ENCODE assay signal across 13 mouse cellular contexts in the genomic region with DNA sequence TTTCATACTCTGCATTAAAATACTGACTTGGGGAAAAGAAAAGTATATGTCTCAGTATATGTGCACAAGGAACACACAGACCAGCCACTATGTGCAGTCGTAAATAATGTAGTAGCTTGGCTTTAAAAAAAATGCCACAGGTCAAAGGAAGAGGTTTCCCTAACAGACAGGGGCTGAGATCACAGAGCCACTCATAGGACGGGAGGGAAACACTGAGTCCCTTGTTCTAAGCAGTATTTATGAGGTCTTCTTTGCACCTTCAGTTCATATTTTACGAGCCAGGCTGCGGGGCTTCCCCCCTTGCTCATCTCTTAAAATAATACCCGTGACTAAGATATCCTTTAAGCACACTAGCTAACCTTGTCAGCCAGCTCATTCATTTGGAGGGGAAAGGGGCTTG. TPM values are rescaled to one million over a fixed set of nuclear protein-coding genes. Genes with fewer than 3 reads are reported as not detected.
DNase-seq lines count a peak whose midpoint lies in the region; ATAC-seq and TF ChIP-seq lines count a peak whose summit lies in the region.
"Had no signal": no experiment of that assay in that cellular context is flagged by ENCODE, and none has a peak within 500 bp of the region (broad histone marks: within the 10 kb centered on the region; RNA-seq: fewer than 3 reads in every experiment).

No protein-coding gene starts in this region.

- H3K9ac ChIP-seq in forebrain, embryonic 13.5 days, result no peak overlapping the region
- no peak overlapping the region for H3K9ac ChIP-seq in kidney, embryonic 14.5 days (ENCODE audit: low read depth, low read length)
- no peak overlapping the region for H3K9ac ChIP-seq in limb, embryonic 14.5 days (ENCODE audit: low read depth, low read length, severe bottlenecking)
- H3K9ac ChIP-seq: hindbrain, embryonic 13.5 days had no signal

- no peak overlapping the region for H3K4me2 ChIP-seq in forebrain, embryonic 13.5 days
- H3K4me2 ChIP-seq in kidney, embryonic 14.5 days (replicated peaks; ENCODE audit: low read depth, low read length), result 0 out of 2 replicates have a peak overlapping the region, but pooled peaks have one; percentile 6
- peak overlapping the region; percentile 25; the same call in 1 of the 2 replicates for H3K4me2 ChIP-seq in limb, embryonic 14.5 days (replicated peaks; ENCODE audit: low read depth, low read length, severe bottlenecking)
- H3K4me2 ChIP-seq: hindbrain, embryonic 13.5 days had no signal

- H3K27ac ChIP-seq in forebrain, embryonic 10.5 days, result no peak overlapping the region
- H3K27ac ChIP-seq in forebrain, embryonic 13.5 days, result no peak overlapping the region
- no peak overlapping the region for H3K27ac ChIP-seq in kidney, embryonic 14.5 days (ENCODE audit: low read depth, low read length)
- no peak overlapping the region for H3K27ac ChIP-seq in limb, embryonic 14.5 days (replicated peaks; ENCODE audit: low read depth, low read length)
- H3K27ac ChIP-seq: hindbrain, embryonic 13.5 days had no signal

- 28% methylated on average over 5 of the region's 5 CpGs for WGBS in forebrain, embryonic 10.5 days
- 32% methylated on average over 5 of the region's 5 CpGs for WGBS in forebrain, embryonic 13.5 days
- WGBS in kidney, embryonic 14.5 days, result 8% methylated on average over 5 of the region's 5 CpGs
- WGBS in limb, embryonic 14.5 days, result 16% methylated on average over 5 of the region's 5 CpGs

- H3K4me1 ChIP-seq in forebrain, embryonic 10.5 days, result peaks cover 38% of the 10 kb centered on the region
- H3K4me1 ChIP-seq in forebrain, embryonic 13.5 days, result peaks cover 4% of the 10 kb centered on the region
- no peaks in the 10 kb centered on the region for H3K4me1 ChIP-seq in kidney, embryonic 14.5 days (ENCODE audit: control insufficient read depth, insufficient read depth, low read length)
- peaks cover 8% of the 10 kb centered on the region; the same call in 1 of the 2 replicates for H3K4me1 ChIP-seq in limb, embryonic 14.5 days (ENCODE audit: control insufficient read depth, insufficient read depth, low read length)

- H3K36me3 ChIP-seq in forebrain, embryonic 10.5 days (replicated peaks), result no peaks in the 10 kb centered on the region
- H3K36me3 ChIP-seq in forebrain, embryonic 13.5 days (ENCODE audit: poor library complexity, severe bottlenecking), result no peaks in the 10 kb centered on the region
- no peaks in the 10 kb centered on the region for H3K36me3 ChIP-seq in kidney, embryonic 14.5 days (ENCODE audit: control insufficient read depth, insufficient read depth, low read length)
- H3K36me3 ChIP-seq in limb, embryonic 14.5 days (ENCODE audit: control insufficient read depth, insufficient read depth, low read length), result no peaks in the 10 kb centered on the region
- H3K36me3 ChIP-seq: hindbrain, embryonic 13.5 days had no signal

- no peak for DNase-seq in forebrain, embryonic 10.5 days (ENCODE audit: extremely low spot score, low spot score)
- no peak for DNase-seq in kidney, postnatal 25 days
- DNase-seq in A20 (ENCODE audit: low read depth, low spot score), result peak; percentile 8
- DNase-seq in limb, embryonic 14.5 days (ENCODE audit: low spot score), result no peak
- no peak for DNase-seq in left cerebral cortex, adult 11 months (ENCODE audit: low spot score)
- DNase-seq: cerebellum, adult 9-11 months; kidney, postnatal 4 days; retina, postnatal 1 day; thymus, postnatal 14 days had no signal

- no peaks in the 10 kb centered on the region for H3K9me3 ChIP-seq in forebrain, embryonic 10.5 days
- H3K9me3 ChIP-seq in forebrain, embryonic 13.5 days (replicated peaks), result no peaks in the 10 kb centered on the region
- no peaks in the 10 kb centered on the region for H3K9me3 ChIP-seq in kidney, embryonic 14.5 days (ENCODE audit: control insufficient read depth, low read length)
- no peaks in the 10 kb centered on the region for H3K9me3 ChIP-seq in limb, embryonic 14.5 days (ENCODE audit: control insufficient read depth, low read length)
- H3K9me3 ChIP-seq: hindbrain, embryonic 13.5 days had no signal

- H3K27me3 ChIP-seq in forebrain, embryonic 10.5 days (ENCODE audit: poor library complexity, severe bottlenecking), result no peaks in the 10 kb centered on the region
- no peaks in the 10 kb centered on the region for H3K27me3 ChIP-seq in forebrain, embryonic 13.5 days
- no peaks in the 10 kb centered on the region for H3K27me3 ChIP-seq in kidney, embryonic 14.5 days (ENCODE audit: control insufficient read depth, insufficient read depth, low read length)
- H3K27me3 ChIP-seq in limb, embryonic 14.5 days (ENCODE audit: control insufficient read depth, insufficient read depth, low read length), result no peaks in the 10 kb centered on the region
- H3K27me3 ChIP-seq: hindbrain, embryonic 13.5 days had no signal

- ATAC-seq in forebrain, embryonic 13.5 days, result no peak
- peak; percentile 39; the same call in 1 of the 2 replicates for ATAC-seq in kidney, embryonic 14.5 days (ENCODE audit: low FRiP score, low TSS enrichment)
- ATAC-seq in limb, embryonic 14.5 days (ENCODE audit: low FRiP score, low read depth), result no peak
- no peak for ATAC-seq in monocyte, adult 5-6 weeks (replicated peaks; ENCODE audit: insufficient number of reproducible peaks, low FRiP score, low TSS enrichment, poor library complexity, severe bottlenecking)

- H3K4me3 ChIP-seq in forebrain, embryonic 10.5 days, result peak overlapping the region; percentile 16; the same call in 1 of the 2 replicates
- no peak overlapping the region for H3K4me3 ChIP-seq in forebrain, embryonic 13.5 days
- no peak overlapping the region for H3K4me3 ChIP-seq in kidney, embryonic 14.5 days (ENCODE audit: low read length)
- no peak overlapping the region for H3K4me3 ChIP-seq in limb, embryonic 14.5 days (replicated peaks; ENCODE audit: low read length)
- H3K4me3 ChIP-seq: hindbrain, embryonic 13.5 days had no signal

- no peak for TF ChIP-seq POLR2A in limb, embryonic 14.5 days (IDR thresholded peaks at IDR 0.05; ENCODE audit: borderline replicate concordance, extremely low read depth, insufficient read depth, insufficient read length)

RNA-seq across cellular contexts. Expression of gene Bmp5, which starts 6.4 kb away (rescaled TPM):
- 4.6 and 4.7 TPM in 2 replicates for polyA plus RNA-seq in forebrain, embryonic 10.5 days (2016; fragmentation: Nextera tagmentation; extraction: Ambion mirVana)
- 1.3 and 2.3 TPM in 2 replicates for polyA plus RNA-seq in forebrain, embryonic 13.5 days (2015; fragmentation: Nextera tagmentation; extraction: Ambion mirVana)
- 0.96 and 1.4 TPM in 2 replicates for polyA plus RNA-seq in kidney, embryonic 14.5 days (2014; fragmentation: Nextera tagmentation; extraction: Ambion mirVana)
- polyA plus RNA-seq in limb, embryonic 14.5 days (2012; rRNA removed), result 12.3 and 12.8 TPM in 2 replicates
- polyA plus RNA-seq in limb, embryonic 14.5 days (2014; fragmentation: Nextera tagmentation; extraction: Ambion mirVana), result 11.2 and 11.5 TPM in 2 replicates
- not detected in 3 replicates for total RNA-seq in monocyte, adult 5-6 weeks (2017)
